Mouse (Mus musculus): ENCODE data around the gene Slc35e3. TPM values are rescaled to one million over a fixed set of nuclear protein-coding genes. Genes with fewer than 3 reads are reported as not detected.
"Not testable (repeated sequence)": the region's sequence is repeated elsewhere in the genome, so short reads cannot be mapped to it uniquely, and the experiment has no call there.

Slc35e3 gene
- polyA plus RNA-seq, 1 experiment from 2014 or later: 22.4 TPM

GRCm38 (mm10) chr10:117737075-117737474, 9.1 kb downstream of the Slc35e3 start:
- WGBS: 84% methylated on average over 4 of the region's 4 CpGs
- no peaks in the 10 kb centered on the region for H3K4me1 ChIP-seq
- no peak overlapping the region for H3K27ac ChIP-seq
- peaks cover 61% of the 10 kb centered on the region for H3K36me3 ChIP-seq (replicated peaks)
- no peak overlapping the region for H3K4me3 ChIP-seq
- H3K27me3 ChIP-seq (ENCODE audit: poor library complexity, severe bottlenecking): no peaks in the 10 kb centered on the region
- no peaks in the 10 kb centered on the region for H3K9me3 ChIP-seq
- DNase-seq (ENCODE audit: extremely low spot score, low spot score): no peak

GRCm38 (mm10) chr10:117736573-117736972, 9.6 kb downstream of the Slc35e3 start:
- DNase-seq (ENCODE audit: extremely low spot score, low spot score): no peak
- no peaks in the 10 kb centered on the region for H3K9me3 ChIP-seq
- WGBS: 88% methylated on average over 5 of the region's 5 CpGs
- H3K4me1 ChIP-seq: no peaks in the 10 kb centered on the region
- peaks cover 57% of the 10 kb centered on the region for H3K36me3 ChIP-seq (replicated peaks)
- no peak overlapping the region for H3K4me3 ChIP-seq
- no peaks in the 10 kb centered on the region for H3K27me3 ChIP-seq (ENCODE audit: poor library complexity, severe bottlenecking)
- H3K27ac ChIP-seq: no peak overlapping the region

GRCm38 (mm10) chr10:117735396-117735795, 10.8 kb downstream of the Slc35e3 start:
- not testable (repeated sequence) for DNase-seq (ENCODE audit: extremely low spot score, low spot score); H3K4me3 ChIP-seq; H3K9me3 ChIP-seq; H3K27ac ChIP-seq; H3K4me1 ChIP-seq; H3K27me3 ChIP-seq (ENCODE audit: poor library complexity, severe bottlenecking)
- peaks cover 50% of the 10 kb centered on the region for H3K36me3 ChIP-seq (replicated peaks)
- WGBS: 93% methylated on average over 12 of the region's 12 CpGs

- not testable (repeated sequence) for DNase-seq (ENCODE audit: extremely low spot score, low spot score); H3K4me1 ChIP-seq; H3K27ac ChIP-seq; H3K9me3 ChIP-seq; H3K27me3 ChIP-seq (ENCODE audit: poor library complexity, severe bottlenecking); H3K4me3 ChIP-seq
- peaks cover 39% of the 10 kb centered on the region for H3K36me3 ChIP-seq (replicated peaks)
- WGBS: 89% methylated on average over 10 of the region's 10 CpGs
Observed at GRCm38 (mm10) chr10:117734104-117734852, 11.9 kb downstream of the Slc35e3 start.

- not testable (repeated sequence) for H3K4me1 ChIP-seq; H3K4me3 ChIP-seq; DNase-seq (ENCODE audit: extremely low spot score, low spot score); H3K27me3 ChIP-seq (ENCODE audit: poor library complexity, severe bottlenecking); H3K9me3 ChIP-seq; H3K27ac ChIP-seq
- peaks cover 32% of the 10 kb centered on the region for H3K36me3 ChIP-seq (replicated peaks)
- WGBS: 91% methylated on average over 8 of the region's 8 CpGs
Observed at GRCm38 (mm10) chr10:117733626-117734025, 12.5 kb downstream of the Slc35e3 start.

GRCm38 (mm10) chr10:117732962-117733592, 13.1 kb downstream of the Slc35e3 start:
- no peak for DNase-seq (ENCODE audit: extremely low spot score, low spot score)
- Histone ChIP-seq H3K4me1 (no peaks in the 10 kb centered on the region), H3K27me3 (ENCODE audit: poor library complexity, severe bottlenecking) (no peaks in the 10 kb centered on the region), H3K36me3 (replicated peaks) (peaks cover 27% of the 10 kb centered on the region), H3K27ac (no peak overlapping the region), H3K9me3 (no peaks in the 10 kb centered on the region), H3K4me3 (no peak overlapping the region)
- 88% methylated on average over 14 of the region's 14 CpGs for WGBS

GRCm38 (mm10) chr10:117732184-117732583, 14.0 kb downstream of the Slc35e3 start:
- H3K27me3 ChIP-seq (ENCODE audit: poor library complexity, severe bottlenecking): no peaks in the 10 kb centered on the region
- no peak for DNase-seq (ENCODE audit: extremely low spot score, low spot score)
- H3K36me3 ChIP-seq (replicated peaks): peaks cover 18% of the 10 kb centered on the region
- H3K4me3 ChIP-seq: no peak overlapping the region
- H3K9me3 ChIP-seq: no peaks in the 10 kb centered on the region
- H3K4me1 ChIP-seq: no peaks in the 10 kb centered on the region
- no peak overlapping the region for H3K27ac ChIP-seq
- 92% methylated on average over 5 of the region's 5 CpGs for WGBS

- DNase-seq (ENCODE audit: extremely low spot score, low spot score): no peak
- H3K27me3 ChIP-seq (ENCODE audit: poor library complexity, severe bottlenecking): no peaks in the 10 kb centered on the region
- H3K27ac ChIP-seq: no peak overlapping the region
- H3K4me1 ChIP-seq: no peaks in the 10 kb centered on the region
- no peaks in the 10 kb centered on the region for H3K9me3 ChIP-seq
- no peak overlapping the region for H3K4me3 ChIP-seq
- 63% methylated on average over 15 of the region's 15 CpGs for WGBS
- peaks cover 11% of the 10 kb centered on the region for H3K36me3 ChIP-seq (replicated peaks)
Observed at GRCm38 (mm10) chr10:117731244-117732101, 14.7 kb downstream of the Slc35e3 start.

- Histone ChIP-seq H3K4me1 (no peaks in the 10 kb centered on the region), H3K4me3 (no peak overlapping the region), H3K27me3 (ENCODE audit: poor library complexity, severe bottlenecking) (no peaks in the 10 kb centered on the region), H3K36me3 (replicated peaks) (peaks cover 3% of the 10 kb centered on the region; the same call in 1 of the 2 replicates), H3K27ac (no peak overlapping the region), H3K9me3 (no peaks in the 10 kb centered on the region)
- WGBS: 94% methylated on average over 12 of the region's 12 CpGs
- no peak for DNase-seq (ENCODE audit: extremely low spot score, low spot score)
Observed at GRCm38 (mm10) chr10:117730637-117731203, 15.4 kb downstream of the Slc35e3 start.

GRCm38 (mm10) chr10:117730140-117730539, 16.0 kb downstream of the Slc35e3 start:
- no peaks in the 10 kb centered on the region for H3K4me1 ChIP-seq
- no peak overlapping the region for H3K27ac ChIP-seq
- no peak overlapping the region for H3K4me3 ChIP-seq
- no peak for DNase-seq (ENCODE audit: extremely low spot score, low spot score)
- no peaks in the 10 kb centered on the region for H3K9me3 ChIP-seq
- H3K36me3 ChIP-seq (replicated peaks): no peaks in the 10 kb centered on the region; the same call in 1 of the 2 replicates
- H3K27me3 ChIP-seq (ENCODE audit: poor library complexity, severe bottlenecking): no peaks in the 10 kb centered on the region
- WGBS: 96% methylated on average over 7 of the region's 7 CpGs

GRCm38 (mm10) chr10:117729139-117729814, 16.9 kb downstream of the Slc35e3 start:
- no peak overlapping the region for H3K4me3 ChIP-seq
- H3K9me3 ChIP-seq: no peaks in the 10 kb centered on the region
- 85% methylated on average over 11 of the region's 11 CpGs for WGBS

GRCm38 (mm10) chr10:117728574-117728973, 17.6 kb downstream of the Slc35e3 start:
- Histone ChIP-seq H3K9me3 (no peaks in the 10 kb centered on the region), H3K4me1 (no peaks in the 10 kb centered on the region), H3K27me3 (ENCODE audit: poor library complexity, severe bottlenecking) (no peaks in the 10 kb centered on the region), H3K36me3 (replicated peaks) (no peaks in the 10 kb centered on the region; the same call in 1 of the 2 replicates), H3K27ac (no peak overlapping the region), H3K4me3 (no peak overlapping the region)
- 83% methylated on average over 5 of the region's 5 CpGs for WGBS
- no peak for DNase-seq (ENCODE audit: extremely low spot score, low spot score)

More at GRCm38 (mm10) chr10:117729139-117729814, 16.9 kb downstream of the Slc35e3 start:
- Histone ChIP-seq H3K27ac (no peak overlapping the region), H3K36me3 (replicated peaks) (no peaks in the 10 kb centered on the region; the same call in 1 of the 2 replicates), H3K4me1 (no peaks in the 10 kb centered on the region), H3K27me3 (ENCODE audit: poor library complexity, severe bottlenecking) (no peaks in the 10 kb centered on the region)
- DNase-seq (ENCODE audit: extremely low spot score, low spot score): no peak

Measured in forebrain, embryonic 10.5 days (tissue).